Mouse (Mus musculus) CH12.LX (cell line): ENCODE results near the gene Mettl23.

ENCODE experiments used
- CTCF ChIP-seq, 2 experiments: IDR thresholded peaks in 1 of 2; conservative IDR thresholded peaks in 1 of 2; 2 replicates each; pipeline ENCODE4 v1.5.1; 2011 to 2012; ENCODE audit warnings: low read depth in 2 of 2, low read length in 2 of 2, improper control_type of control experiment in 1 of 2, inconsistent platforms in 1 of 2, mild to moderate bottlenecking in 1 of 2, moderate library complexity in 1 of 2
- POLR2A ChIP-seq: IDR thresholded peaks from 2 replicates; pipeline ENCODE4 v1.6.1; 2011; ENCODE audit warnings: low read depth, mild to moderate bottlenecking, improper control_type of control experiment, low read length
- RAD21 ChIP-seq: IDR thresholded peaks from 2 replicates; pipeline ENCODE4 v1.6.1; 2011; ENCODE audit warnings: low read depth, mild to moderate bottlenecking, low read length, improper control_type of control experiment, moderate library complexity
- SIN3A ChIP-seq: IDR thresholded peaks from 2 replicates; pipeline ENCODE4 v1.6.1; 2012; ENCODE audit warnings: low read length, improper control_type of control experiment, inconsistent platforms
- USF2 ChIP-seq: conservative IDR thresholded peaks from 2 replicates; pipeline ENCODE4 v1.6.1; 2011; ENCODE audit warnings: low read depth, low read length, improper control_type of control experiment

DNA sequence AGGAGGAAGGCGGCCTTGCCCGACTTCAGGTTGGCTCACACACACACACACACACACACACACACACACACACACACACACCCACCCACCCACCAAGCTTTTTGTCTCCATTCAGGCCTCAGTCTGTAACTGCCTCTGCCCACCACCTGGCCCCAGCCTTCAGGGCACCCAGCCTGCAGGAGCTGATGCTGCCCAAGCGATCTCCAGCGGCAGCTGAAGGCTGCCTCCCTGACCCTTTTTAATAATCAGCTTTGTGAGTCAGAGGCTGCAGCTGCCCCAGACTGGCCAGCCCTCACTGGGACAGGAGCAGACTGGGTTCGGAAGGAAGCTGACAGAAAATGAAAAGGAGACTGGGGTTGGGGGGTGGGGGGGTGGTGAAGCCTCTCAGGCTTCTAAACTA lies 17.8 kb upstream of the Mettl23 start:
- no peak for TF ChIP-seq RAD21
- no peak for TF ChIP-seq CTCF (conservative IDR thresholded peaks at IDR 0.05 in 1 of 2, IDR thresholded peaks at IDR 0.05 in 1 of 2; ENCODE audit: low read depth in 2 of 2, low read length in 2 of 2)
- no peak for TF ChIP-seq POLR2A
- no peak for TF ChIP-seq SIN3A
- no peak for TF ChIP-seq USF2
